Mouse (Mus musculus) E14TG2a.4 (cell line): ENCODE data around the gene Atp5f1.
A peak's percentile ranks its signal among the peaks of the same experiment; 100 is the strongest.
"Not testable (repeated sequence)": the region's sequence is repeated elsewhere in the genome, so short reads cannot be mapped to it uniquely, and the experiment has no call there.

ENCODE experiments used
- H3K27me3 ChIP-seq: 2 replicates; pipeline ENCODE4 v1.6.1; 2014; ENCODE audit warnings: low read length, control low read depth; ENCODE audit not compliant: insufficient read depth
- H3K36me3 ChIP-seq: 2 replicates; pipeline ENCODE4 v1.6.1; 2014; ENCODE audit warnings: low read length, control low read depth; ENCODE audit not compliant: insufficient read depth
- H3K4me1 ChIP-seq: replicated peaks from 2 replicates; pipeline ENCODE4 v1.6.1; 2014; ENCODE audit warnings: low read depth, low read length, control low read depth
- H3K4me3 ChIP-seq: replicated peaks from 2 replicates; pipeline ENCODE4 v1.5.1; 2014; ENCODE audit warnings: mild to moderate bottlenecking, low read length
- H3K9me3 ChIP-seq: 2 replicates; pipeline ENCODE4 v1.6.1; 2014; ENCODE audit warnings: low read length, control low read depth
- CTCF ChIP-seq: conservative IDR thresholded peaks from 2 replicates; pipeline ENCODE4 v1.5.1; 2014; ENCODE audit warnings: low read length
- NANOG ChIP-seq: IDR thresholded peaks from 2 replicates; pipeline ENCODE4 v1.6.1; 2014; ENCODE audit warnings: borderline replicate concordance, low read length, mixed read lengths
- POU5F1 ChIP-seq: IDR thresholded peaks from 2 replicates; pipeline ENCODE4 v1.6.1; 2014; ENCODE audit warnings: low read length, borderline replicate concordance

Gene Atp5f1

GRCm38 (mm10) chr3:105959999-105960398 is at the start of gene Atp5f1:
Gene Atp5f1 (minus strand): TSS chr3:105960099.
- Histone ChIP-seq H3K4me3 (peak within 1 kb of the TSS; percentile 100), H3K4me1 (peaks cover 50% of the 10 kb centered on the region), H3K27me3 (no peaks in the 10 kb centered on the region), H3K36me3 (peaks cover 83% of the 10 kb centered on the region), H3K9me3 (no peaks in the 10 kb centered on the region)
- TF ChIP-seq NANOG: no peak
- TF ChIP-seq CTCF: no peak
- no peak for TF ChIP-seq POU5F1

GRCm38 (mm10) chr3:106003360-106003759 is 43.5 kb upstream of the Atp5f1 start:
- not testable (repeated sequence) for H3K27me3 ChIP-seq, H3K9me3 ChIP-seq, H3K36me3 ChIP-seq, H3K4me3 ChIP-seq
- peaks cover 12% of the 10 kb centered on the region for H3K4me1 ChIP-seq

- H3K36me3 ChIP-seq: no peaks in the 10 kb centered on the region
- peak overlapping the region; percentile 54 for H3K4me3 ChIP-seq
- no peaks in the 10 kb centered on the region for H3K27me3 ChIP-seq
- H3K4me1 ChIP-seq: peaks cover 12% of the 10 kb centered on the region
- TF ChIP-seq POU5F1: no peak
- TF ChIP-seq NANOG: no peak
- no peak for TF ChIP-seq CTCF
- no peaks in the 10 kb centered on the region for H3K9me3 ChIP-seq
Observed at GRCm38 (mm10) chr3:106001416-106002370, 41.8 kb upstream of the Atp5f1 start.

- H3K27me3 ChIP-seq: no peaks in the 10 kb centered on the region
- H3K36me3 ChIP-seq: no peaks in the 10 kb centered on the region
- peaks cover 12% of the 10 kb centered on the region for H3K4me1 ChIP-seq
- H3K4me3 ChIP-seq: peak overlapping the region; percentile 54
- TF ChIP-seq CTCF: no peak
- no peak for TF ChIP-seq POU5F1
- TF ChIP-seq NANOG: no peak
- H3K9me3 ChIP-seq: no peaks in the 10 kb centered on the region
Observed at GRCm38 (mm10) chr3:106000707-106001375, 40.9 kb upstream of the Atp5f1 start.

- H3K36me3 ChIP-seq: no peaks in the 10 kb centered on the region
- no peak overlapping the region for H3K4me3 ChIP-seq
- no peaks in the 10 kb centered on the region for H3K9me3 ChIP-seq
- no peak for TF ChIP-seq NANOG
- no peak for TF ChIP-seq POU5F1
- TF ChIP-seq CTCF: no peak
- H3K27me3 ChIP-seq: no peaks in the 10 kb centered on the region
- H3K4me1 ChIP-seq: peaks cover 7% of the 10 kb centered on the region; the same call in 1 of the 2 replicates
Observed at GRCm38 (mm10) chr3:105994730-105995129, 34.8 kb upstream of the Atp5f1 start.

GRCm38 (mm10) chr3:105991653-105992283 is 31.9 kb upstream of the Atp5f1 start:
- Histone ChIP-seq H3K4me1 (peaks cover 10% of the 10 kb centered on the region; the same call in 1 of the 2 replicates), H3K4me3 (no peak overlapping the region), H3K36me3 (no peaks in the 10 kb centered on the region), H3K27me3 (no peaks in the 10 kb centered on the region), H3K9me3 (no peaks in the 10 kb centered on the region)
- TF ChIP-seq POU5F1 (no peak), CTCF (peak; percentile 23; the same call in 1 of the 2 replicates), NANOG (no peak)

- H3K9me3 ChIP-seq, H3K4me3 ChIP-seq, H3K27me3 ChIP-seq, H3K36me3 ChIP-seq, H3K4me1 ChIP-seq: not testable (repeated sequence)
Observed at GRCm38 (mm10) chr3:105989611-105990010, 29.7 kb upstream of the Atp5f1 start.

GRCm38 (mm10) chr3:105974174-105974573 is 14.3 kb upstream of the Atp5f1 start:
- peaks cover 15% of the 10 kb centered on the region for H3K4me1 ChIP-seq
- H3K9me3 ChIP-seq: no peaks in the 10 kb centered on the region
- no peaks in the 10 kb centered on the region for H3K27me3 ChIP-seq
- peaks cover 25% of the 10 kb centered on the region for H3K36me3 ChIP-seq
- TF ChIP-seq CTCF (no peak), NANOG (no peak), POU5F1 (no peak)
- H3K4me3 ChIP-seq: no peak overlapping the region
